Mouse (Mus musculus): Measurements from ENCODE around the gene Nfib. TPM values are rescaled to one million over a fixed set of nuclear protein-coding genes. Genes with fewer than 3 reads are reported as not detected.

Gene Nfib
- polyA plus RNA-seq, 1 experiment from 2014 or later: 86.0 TPM

GRCm38 (mm10) chr4:82532443-82533191 is 172.9 kb downstream of the Nfib start:
- H3K27me3 ChIP-seq (replicated peaks; ENCODE audit: control insufficient read depth, insufficient read depth, low read length): no peaks in the 10 kb centered on the region
- peak overlapping the region; percentile 38 for H3K9ac ChIP-seq (ENCODE audit: low read depth, low read length)
- 9% methylated on average over 11 of the region's 11 CpGs for WGBS
- no peaks in the 10 kb centered on the region for H3K9me3 ChIP-seq (ENCODE audit: control insufficient read depth, low read length)
- peak; percentile 65 for DNase-seq (ENCODE audit: low spot score)
- H3K4me1 ChIP-seq (ENCODE audit: control insufficient read depth, insufficient read depth, low read length): peaks cover 49% of the 10 kb centered on the region
- peak overlapping the region; percentile 38 for H3K4me2 ChIP-seq (ENCODE audit: low read depth, low read length)
- no peak overlapping the region; the same call in 1 of the 2 replicates for H3K4me3 ChIP-seq (ENCODE audit: low read depth, low read length)
- peak overlapping the region; percentile 85 for H3K27ac ChIP-seq (replicated peaks; ENCODE audit: low read depth, low read length)
- 0 out of 2 replicates have a peak, but pooled peaks have one; percentile 45 for ATAC-seq (ENCODE audit: low read depth)
- H3K36me3 ChIP-seq (ENCODE audit: control insufficient read depth, insufficient read depth, low read length): no peaks in the 10 kb centered on the region

- no peaks in the 10 kb centered on the region for H3K9me3 ChIP-seq (ENCODE audit: control insufficient read depth, low read length)
- H3K4me3 ChIP-seq (ENCODE audit: low read depth, low read length): no peak overlapping the region
- ATAC-seq (ENCODE audit: low read depth): no peak
- H3K4me1 ChIP-seq (ENCODE audit: control insufficient read depth, insufficient read depth, low read length): peaks cover 49% of the 10 kb centered on the region
- no peaks in the 10 kb centered on the region for H3K36me3 ChIP-seq (ENCODE audit: control insufficient read depth, insufficient read depth, low read length)
- H3K27me3 ChIP-seq (replicated peaks; ENCODE audit: control insufficient read depth, insufficient read depth, low read length): no peaks in the 10 kb centered on the region
- no peak for DNase-seq (ENCODE audit: low spot score)
- peak overlapping the region; percentile 38; the same call in 1 of the 2 replicates for H3K9ac ChIP-seq (ENCODE audit: low read depth, low read length)
- H3K27ac ChIP-seq (replicated peaks; ENCODE audit: low read depth, low read length): peak overlapping the region; percentile 85
- peak overlapping the region; percentile 38 for H3K4me2 ChIP-seq (ENCODE audit: low read depth, low read length)
- WGBS: 40% methylated on average over 5 of the region's 5 CpGs
Observed at GRCm38 (mm10) chr4:82531977-82532376, 173.6 kb downstream of the Nfib start.

- WGBS: 34% methylated on average over 3 of the region's 3 CpGs
Observed at GRCm38 (mm10) chr4:82530875-82531353, 174.6 kb downstream of the Nfib start.

GRCm38 (mm10) chr4:82528978-82529377 is 176.6 kb downstream of the Nfib start:
- no peak for ATAC-seq (ENCODE audit: low read depth)
- no peak overlapping the region for H3K4me2 ChIP-seq (ENCODE audit: low read depth, low read length)
- H3K9me3 ChIP-seq (ENCODE audit: control insufficient read depth, low read length): no peaks in the 10 kb centered on the region
- 67% methylated on average over 2 of the region's 2 CpGs for WGBS
- peaks cover 29% of the 10 kb centered on the region for H3K4me1 ChIP-seq (ENCODE audit: control insufficient read depth, insufficient read depth, low read length)
- no peak overlapping the region for H3K9ac ChIP-seq (ENCODE audit: low read depth, low read length)
- DNase-seq (ENCODE audit: low spot score): no peak
- no peak overlapping the region for H3K27ac ChIP-seq (replicated peaks; ENCODE audit: low read depth, low read length)
- H3K36me3 ChIP-seq (ENCODE audit: control insufficient read depth, insufficient read depth, low read length): no peaks in the 10 kb centered on the region
- no peak overlapping the region for H3K4me3 ChIP-seq (ENCODE audit: low read depth, low read length)
- H3K27me3 ChIP-seq (replicated peaks; ENCODE audit: control insufficient read depth, insufficient read depth, low read length): no peaks in the 10 kb centered on the region

More at GRCm38 (mm10) chr4:82530875-82531353, 174.6 kb downstream of the Nfib start:
- H3K9me3 ChIP-seq (ENCODE audit: control insufficient read depth, low read length): no peaks in the 10 kb centered on the region
- H3K27ac ChIP-seq (replicated peaks; ENCODE audit: low read depth, low read length): peak overlapping the region; percentile 46; the same call in 1 of the 2 replicates
- no peak overlapping the region for H3K9ac ChIP-seq (ENCODE audit: low read depth, low read length)
- DNase-seq (ENCODE audit: low spot score) (peak; percentile 70), ATAC-seq (ENCODE audit: low read depth) (peak; percentile 45; the same call in 1 of the 2 replicates)
- H3K36me3 ChIP-seq (ENCODE audit: control insufficient read depth, insufficient read depth, low read length): no peaks in the 10 kb centered on the region
- no peak overlapping the region for H3K4me2 ChIP-seq (ENCODE audit: low read depth, low read length)
- H3K27me3 ChIP-seq (replicated peaks; ENCODE audit: control insufficient read depth, insufficient read depth, low read length): no peaks in the 10 kb centered on the region
- H3K4me3 ChIP-seq (ENCODE audit: low read depth, low read length): no peak overlapping the region
- H3K4me1 ChIP-seq (ENCODE audit: control insufficient read depth, insufficient read depth, low read length): peaks cover 40% of the 10 kb centered on the region

- no peak overlapping the region for H3K4me2 ChIP-seq (ENCODE audit: low read depth, low read length)
- H3K4me1 ChIP-seq (ENCODE audit: control insufficient read depth, insufficient read depth, low read length): no peaks in the 10 kb centered on the region
- no peaks in the 10 kb centered on the region for H3K9me3 ChIP-seq (ENCODE audit: control insufficient read depth, low read length)
- DNase-seq (ENCODE audit: low spot score) (no peak), ATAC-seq (ENCODE audit: low read depth) (peak; percentile 37; the same call in 1 of the 2 replicates)
- H3K9ac ChIP-seq (ENCODE audit: low read depth, low read length): no peak overlapping the region
- no peaks in the 10 kb centered on the region for H3K36me3 ChIP-seq (ENCODE audit: control insufficient read depth, insufficient read depth, low read length)
- H3K27ac ChIP-seq (replicated peaks; ENCODE audit: low read depth, low read length): no peak overlapping the region
- 81% methylated on average over 4 of the region's 4 CpGs for WGBS
- H3K27me3 ChIP-seq (replicated peaks; ENCODE audit: control insufficient read depth, insufficient read depth, low read length): no peaks in the 10 kb centered on the region
- H3K4me3 ChIP-seq (ENCODE audit: low read depth, low read length): no peak overlapping the region
Observed at GRCm38 (mm10) chr4:82519935-82520334, 185.6 kb downstream of the Nfib start.

- no peak for ATAC-seq (ENCODE audit: low read depth)
Observed at GRCm38 (mm10) chr4:82518132-82518531, 187.4 kb downstream of the Nfib start.

GRCm38 (mm10) chr4:82517311-82517710 is 188.2 kb downstream of the Nfib start:
- H3K27ac ChIP-seq (replicated peaks; ENCODE audit: low read depth, low read length): no peak overlapping the region
- ATAC-seq (ENCODE audit: low read depth) (no peak), DNase-seq (ENCODE audit: low spot score) (no peak)
- 0 out of 2 replicates have a peak, but pooled peaks cover 6% of the 10 kb centered on the region for H3K4me1 ChIP-seq (ENCODE audit: control insufficient read depth, insufficient read depth, low read length)
- H3K36me3 ChIP-seq (ENCODE audit: control insufficient read depth, insufficient read depth, low read length): no peaks in the 10 kb centered on the region
- no peak overlapping the region for H3K4me2 ChIP-seq (ENCODE audit: low read depth, low read length)
- no peak overlapping the region for H3K9ac ChIP-seq (ENCODE audit: low read depth, low read length)
- no peaks in the 10 kb centered on the region for H3K9me3 ChIP-seq (ENCODE audit: control insufficient read depth, low read length)
- no peaks in the 10 kb centered on the region for H3K27me3 ChIP-seq (replicated peaks; ENCODE audit: control insufficient read depth, insufficient read depth, low read length)
- H3K4me3 ChIP-seq (ENCODE audit: low read depth, low read length): no peak overlapping the region
- 72% methylated on average over 7 of the region's 7 CpGs for WGBS

More at GRCm38 (mm10) chr4:82518132-82518531, 187.4 kb downstream of the Nfib start:
- Histone ChIP-seq H3K4me1 (ENCODE audit: control insufficient read depth, insufficient read depth, low read length) (0 out of 2 replicates have a peak, but pooled peaks cover 6% of the 10 kb centered on the region), H3K4me3 (ENCODE audit: low read depth, low read length) (no peak overlapping the region), H3K9me3 (ENCODE audit: control insufficient read depth, low read length) (no peaks in the 10 kb centered on the region), H3K36me3 (ENCODE audit: control insufficient read depth, insufficient read depth, low read length) (no peaks in the 10 kb centered on the region), H3K27ac (replicated peaks; ENCODE audit: low read depth, low read length) (no peak overlapping the region), H3K9ac (ENCODE audit: low read depth, low read length) (no peak overlapping the region), H3K4me2 (ENCODE audit: low read depth, low read length) (no peak overlapping the region), H3K27me3 (replicated peaks; ENCODE audit: control insufficient read depth, insufficient read depth, low read length) (no peaks in the 10 kb centered on the region)
- 85% methylated on average over 1 of the region's 1 CpGs for WGBS
- DNase-seq (ENCODE audit: low spot score): no peak

- no peak overlapping the region for H3K9ac ChIP-seq (ENCODE audit: low read depth, low read length)
- no peak overlapping the region for H3K27ac ChIP-seq (replicated peaks; ENCODE audit: low read depth, low read length)
- no peaks in the 10 kb centered on the region for H3K27me3 ChIP-seq (replicated peaks; ENCODE audit: control insufficient read depth, insufficient read depth, low read length)
- no peak for ATAC-seq (ENCODE audit: low read depth)
- H3K36me3 ChIP-seq (ENCODE audit: control insufficient read depth, insufficient read depth, low read length): no peaks in the 10 kb centered on the region
- H3K4me3 ChIP-seq (ENCODE audit: low read depth, low read length): no peak overlapping the region
- WGBS: 70% methylated on average over 6 of the region's 6 CpGs
- peaks cover 14% of the 10 kb centered on the region; the same call in 1 of the 2 replicates for H3K4me1 ChIP-seq (ENCODE audit: control insufficient read depth, insufficient read depth, low read length)
- no peak overlapping the region for H3K4me2 ChIP-seq (ENCODE audit: low read depth, low read length)
- H3K9me3 ChIP-seq (ENCODE audit: control insufficient read depth, low read length): no peaks in the 10 kb centered on the region
- DNase-seq (ENCODE audit: low spot score): no peak
Observed at GRCm38 (mm10) chr4:82516211-82516795, 189.2 kb downstream of the Nfib start.

Measured in embryonic facial prominence, embryonic 14.5 days (tissue).